8 mouse cellular contexts compared by ENCODE assay signal in the genomic region with DNA sequence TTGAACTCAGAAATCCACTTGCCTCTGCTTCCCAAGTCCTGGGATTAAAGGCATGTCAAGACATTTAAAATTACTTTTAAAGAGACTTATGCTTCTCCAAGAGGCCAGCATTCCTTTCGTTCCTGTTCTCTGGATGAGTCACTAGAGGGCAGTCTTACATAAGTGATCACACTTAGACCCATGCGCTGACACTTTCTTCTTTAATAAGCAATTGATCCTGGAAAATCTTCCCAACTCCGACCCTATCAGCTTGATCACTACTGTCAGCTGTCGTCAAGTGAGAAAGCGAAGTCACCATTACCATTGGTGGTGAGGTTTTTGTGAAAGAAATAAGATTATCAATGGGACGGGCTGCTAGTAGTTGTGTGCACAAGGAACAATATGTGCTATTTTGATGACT.
DNase-seq lines count a peak whose midpoint lies in the region; ATAC-seq lines count a peak whose summit lies in the region.

No protein-coding gene starts in this region.

- 24% methylated on average over 6 of the region's 6 CpGs for WGBS in kidney, embryonic 15.5 days
- 29% methylated on average over 6 of the region's 6 CpGs for WGBS in embryonic facial prominence, embryonic 10.5 days
- 17% methylated on average over 6 of the region's 6 CpGs for WGBS in hindbrain, embryonic 15.5 days

- no peak overlapping the region for H3K9ac ChIP-seq in kidney, embryonic 15.5 days
- no peak overlapping the region for H3K9ac ChIP-seq in hindbrain, embryonic 15.5 days

- no peaks in the 10 kb centered on the region for H3K9me3 ChIP-seq in kidney, embryonic 15.5 days (replicated peaks)
- H3K9me3 ChIP-seq in embryonic facial prominence, embryonic 10.5 days: no peaks in the 10 kb centered on the region
- no peaks in the 10 kb centered on the region for H3K9me3 ChIP-seq in hindbrain, embryonic 15.5 days

- H3K27ac ChIP-seq in kidney, embryonic 15.5 days: no peak overlapping the region
- no peak overlapping the region for H3K27ac ChIP-seq in embryonic facial prominence, embryonic 10.5 days (replicated peaks)
- no peak overlapping the region for H3K27ac ChIP-seq in hindbrain, embryonic 15.5 days (replicated peaks)

- no peaks in the 10 kb centered on the region for H3K4me1 ChIP-seq in kidney, embryonic 15.5 days
- no peaks in the 10 kb centered on the region for H3K4me1 ChIP-seq in embryonic facial prominence, embryonic 10.5 days
- H3K4me1 ChIP-seq in hindbrain, embryonic 15.5 days (replicated peaks): no peaks in the 10 kb centered on the region

- H3K27me3 ChIP-seq in kidney, embryonic 15.5 days: no peaks in the 10 kb centered on the region
- no peaks in the 10 kb centered on the region for H3K27me3 ChIP-seq in embryonic facial prominence, embryonic 10.5 days (replicated peaks; ENCODE audit: low read depth, poor library complexity, severe bottlenecking)
- H3K27me3 ChIP-seq in hindbrain, embryonic 15.5 days: no peaks in the 10 kb centered on the region

- no peaks in the 10 kb centered on the region for H3K36me3 ChIP-seq in kidney, embryonic 15.5 days
- H3K36me3 ChIP-seq in embryonic facial prominence, embryonic 10.5 days (replicated peaks): no peaks in the 10 kb centered on the region
- no peaks in the 10 kb centered on the region for H3K36me3 ChIP-seq in hindbrain, embryonic 15.5 days

- no peak overlapping the region for H3K4me3 ChIP-seq in kidney, embryonic 15.5 days (replicated peaks)
- no peak overlapping the region for H3K4me3 ChIP-seq in embryonic facial prominence, embryonic 10.5 days
- H3K4me3 ChIP-seq in hindbrain, embryonic 15.5 days: no peak overlapping the region

- no peak overlapping the region for H3K4me2 ChIP-seq in kidney, embryonic 15.5 days
- H3K4me2 ChIP-seq in hindbrain, embryonic 15.5 days: peak overlapping the region; percentile 11; the same call in 1 of the 2 replicates

- ATAC-seq in kidney, embryonic 15.5 days (replicated peaks; ENCODE audit: low FRiP score): no peak
- ATAC-seq in hindbrain, embryonic 15.5 days (ENCODE audit: low FRiP score, low read depth): peak; percentile 74; the same call in 1 of the 2 replicates
- no peak for ATAC-seq in inflammation-experienced regulatory T-cells, adult 6 months
- ATAC-seq in megakaryocyte, adult 5-6 weeks (ENCODE audit: poor library complexity, severe bottlenecking): no peak

- DNase-seq in kidney, adult 18-20 months: peak; percentile 7
- DNase-seq in MN1 (ENCODE audit: low spot score): peak; percentile 10
- DNase-seq in embryonic facial prominence, embryonic 10.5 days (ENCODE audit: low spot score): peak; percentile 10
- DNase-seq in lung, postnatal 36 days: peak; percentile 25
